Mouse (Mus musculus) brown adipose tissue, adult 24 weeks (tissue): ENCODE results near the gene Pml. TPM values are rescaled to one million over a fixed set of nuclear protein-coding genes. Genes with fewer than 3 reads are reported as not detected.
"Not testable (repeated sequence)": the region's sequence is repeated elsewhere in the genome, so short reads cannot be mapped to it uniquely, and the experiment has no call there.

Experiments used
- H3K27ac ChIP-seq: fragments of 200-500 bp; replicated peaks from 2 replicates; pipeline ENCODE4 v1.5.1; 2012; ENCODE audit warnings: low read depth, mild to moderate bottlenecking, low read length
- H3K4me1 ChIP-seq: fragments of 200-500 bp; 2 replicates; pipeline ENCODE4 v1.6.1; 2012; ENCODE audit warnings: low read length, mixed read lengths; ENCODE audit not compliant: control insufficient read depth, insufficient read depth, insufficient read length
- H3K4me3 ChIP-seq: fragments of 200-500 bp; 2 replicates; pipeline ENCODE4 v1.5.1; 2012; ENCODE audit warnings: low read depth, mild to moderate bottlenecking, low read length, moderate library complexity; ENCODE audit not compliant: insufficient read depth
- polyA plus RNA-seq: library from polyadenylated mRNA; stranded (reverse); fragments of >200 nt; gene quantifications from 2 replicates; pipeline ENCODE4 v1.2.4, GENCODE M21; 2012; ENCODE audit not compliant: missing spikeins, insufficient read depth, insufficient read length

Gene Pml
- polyA plus RNA-seq, 1 experiment: 9.4 TPM

- H3K27ac ChIP-seq: peak overlapping the region; percentile 71
- H3K4me1 ChIP-seq: peaks cover 19% of the 10 kb centered on the region
- H3K4me3 ChIP-seq: no peak overlapping the region
Observed at GRCm38 (mm10) chr9:58276346-58276745, 26.8 kb upstream of the Pml start.

DNA sequence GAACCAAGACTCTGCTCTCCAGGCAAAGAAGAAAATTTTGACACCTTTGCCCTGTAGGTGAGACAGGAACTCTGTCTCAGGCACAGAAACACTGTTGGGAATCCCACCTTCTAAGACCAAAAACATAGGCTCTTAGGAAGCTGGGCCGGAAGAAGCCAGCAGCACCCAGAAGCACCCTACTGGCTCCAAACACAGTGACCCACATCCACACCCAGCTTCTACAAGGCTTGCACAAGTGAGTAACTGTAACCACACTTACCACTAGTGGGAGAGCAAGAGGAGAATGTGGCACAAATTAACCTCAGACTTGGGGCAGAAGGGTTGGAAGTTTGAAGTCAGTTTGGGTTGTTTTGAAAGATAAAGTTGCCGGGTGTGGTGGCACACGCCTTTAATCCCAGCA is 26.2 kb upstream of the Pml start:
- Histone ChIP-seq H3K27ac (peak overlapping the region; percentile 71), H3K4me3 (peak overlapping the region; percentile 22; the same call in 1 of the 2 replicates), H3K4me1 (peaks cover 19% of the 10 kb centered on the region)

DNA sequence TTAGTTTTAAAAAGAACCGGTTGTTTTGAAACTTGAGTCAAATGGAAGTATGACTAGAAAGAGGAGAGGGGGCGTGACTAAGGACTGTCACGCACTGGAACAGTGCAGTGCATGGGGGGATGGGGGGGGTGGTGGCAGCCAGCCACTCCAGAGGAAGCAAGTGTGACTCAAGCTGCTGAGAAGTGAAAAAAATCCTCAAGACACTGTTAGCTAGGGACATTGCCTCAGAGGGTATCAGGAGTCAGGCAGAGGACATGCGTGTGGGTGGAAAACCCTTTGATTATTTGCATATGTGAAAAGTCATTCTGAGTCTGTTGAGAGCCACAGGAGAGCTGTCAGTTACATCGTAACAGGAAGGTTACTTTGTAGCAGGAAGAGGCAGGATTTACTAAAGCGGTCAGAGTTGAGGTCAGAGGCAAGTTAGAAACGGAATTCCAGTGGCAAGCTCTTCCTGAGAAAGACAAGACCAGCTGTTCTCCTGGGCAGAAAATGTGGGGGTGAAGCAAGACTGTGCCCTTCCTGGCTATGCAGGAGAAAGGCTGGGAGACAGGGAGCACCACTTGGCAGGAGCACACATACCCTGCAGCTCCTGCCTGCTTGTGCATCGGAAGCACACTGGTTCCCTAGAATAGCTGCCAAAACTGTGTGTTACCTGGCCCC is 25.7 kb upstream of the Pml start:
- Histone ChIP-seq H3K27ac (peak overlapping the region; percentile 71), H3K4me3 (peak overlapping the region; percentile 22), H3K4me1 (peaks cover 19% of the 10 kb centered on the region)

- H3K27ac ChIP-seq: peak overlapping the region; percentile 71
- peaks cover 19% of the 10 kb centered on the region for H3K4me1 ChIP-seq
Observed at GRCm38 (mm10) chr9:58274626-58275025, 25.0 kb upstream of the Pml start.

DNA sequence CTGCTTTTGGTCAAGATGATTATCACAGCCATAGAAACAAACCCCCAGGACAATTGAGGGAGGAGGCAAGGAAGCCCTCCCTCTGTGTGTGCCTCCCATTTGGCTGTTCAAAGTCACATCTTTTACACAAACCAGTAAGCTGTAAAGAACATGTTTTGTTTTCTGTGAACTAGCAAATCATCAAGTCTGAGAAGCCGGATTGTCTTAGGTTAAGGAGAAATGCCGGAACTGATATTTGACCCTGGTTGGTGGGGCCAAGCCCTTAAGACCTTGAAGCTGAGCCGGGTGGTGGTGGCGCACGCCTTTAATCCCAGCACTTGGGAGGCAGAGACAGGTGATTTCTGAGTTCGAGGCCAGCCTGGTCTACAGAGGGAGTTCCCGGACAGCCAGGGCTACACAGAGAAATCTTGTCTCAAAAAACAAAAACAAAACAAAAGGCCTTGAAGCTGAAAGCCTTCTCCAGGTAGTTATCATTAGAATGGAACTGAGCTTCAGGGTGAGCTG is 24.6 kb upstream of the Pml start:
- H3K4me1 ChIP-seq: peaks cover 19% of the 10 kb centered on the region
- no peak overlapping the region for H3K4me3 ChIP-seq
- H3K27ac ChIP-seq: peak overlapping the region; percentile 71

More at GRCm38 (mm10) chr9:58274626-58275025, 25.0 kb upstream of the Pml start:
- H3K4me3 ChIP-seq: no peak overlapping the region

- Histone ChIP-seq H3K4me1 (peaks cover 22% of the 10 kb centered on the region), H3K4me3 (no peak overlapping the region), H3K27ac (0 out of 2 replicates have a peak overlapping the region, but pooled peaks have one; percentile 21)
Observed at GRCm38 (mm10) chr9:58272855-58273254, 23.3 kb upstream of the Pml start.

DNA sequence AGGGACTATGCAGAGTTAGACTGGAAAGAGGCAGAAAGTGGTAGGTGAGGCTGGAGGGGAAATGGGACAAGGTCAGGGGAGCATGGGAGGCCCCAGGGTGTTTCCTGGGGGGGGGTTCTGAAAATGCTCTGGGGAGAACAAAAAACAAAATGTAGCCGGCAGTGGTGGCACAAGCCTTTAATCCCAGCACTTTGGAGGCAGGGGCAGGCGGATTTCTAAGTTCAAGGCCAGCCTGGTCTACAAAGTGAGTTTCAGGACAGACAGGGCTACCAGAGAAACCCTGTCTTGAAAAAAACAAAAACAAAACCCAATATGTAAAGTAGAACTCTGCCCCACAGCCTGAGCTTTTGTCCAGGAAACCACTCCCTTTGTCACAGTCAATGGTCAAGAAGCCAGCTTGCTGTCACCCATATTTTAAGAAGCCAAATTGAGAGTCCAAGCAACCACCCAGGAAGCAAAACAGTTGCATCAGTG is 22.5 kb upstream of the Pml start:
- Histone ChIP-seq H3K4me3 (no peak overlapping the region), H3K4me1 (peaks cover 22% of the 10 kb centered on the region), H3K27ac (peak overlapping the region; percentile 65)

DNA sequence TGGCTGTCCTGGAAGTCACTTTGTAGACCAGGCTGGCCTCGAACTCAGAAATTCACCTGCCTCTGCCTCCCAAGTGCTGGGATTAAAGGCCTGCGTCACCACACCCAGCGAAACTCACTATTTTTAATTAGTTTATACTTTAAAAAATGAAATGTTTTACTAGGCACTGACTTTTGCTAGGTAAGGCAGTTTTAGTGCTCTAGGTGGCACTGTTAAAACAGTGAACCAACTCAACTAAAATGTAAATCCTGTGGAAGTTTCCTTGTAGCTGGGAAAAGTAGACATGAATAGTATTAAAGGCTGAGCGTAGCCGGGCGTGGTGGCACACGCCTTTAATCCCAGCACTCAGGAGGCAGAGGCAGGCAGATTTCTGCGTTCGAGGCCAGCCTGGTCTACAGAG is 22.0 kb upstream of the Pml start:
- not testable (repeated sequence) for H3K4me3 ChIP-seq, H3K27ac ChIP-seq
- H3K4me1 ChIP-seq: peaks cover 22% of the 10 kb centered on the region

- Histone ChIP-seq H3K4me1 (peaks cover 19% of the 10 kb centered on the region), H3K4me3 (no peak overlapping the region), H3K27ac (no peak overlapping the region)
Observed at GRCm38 (mm10) chr9:58271109-58271508, 21.5 kb upstream of the Pml start.

DNA sequence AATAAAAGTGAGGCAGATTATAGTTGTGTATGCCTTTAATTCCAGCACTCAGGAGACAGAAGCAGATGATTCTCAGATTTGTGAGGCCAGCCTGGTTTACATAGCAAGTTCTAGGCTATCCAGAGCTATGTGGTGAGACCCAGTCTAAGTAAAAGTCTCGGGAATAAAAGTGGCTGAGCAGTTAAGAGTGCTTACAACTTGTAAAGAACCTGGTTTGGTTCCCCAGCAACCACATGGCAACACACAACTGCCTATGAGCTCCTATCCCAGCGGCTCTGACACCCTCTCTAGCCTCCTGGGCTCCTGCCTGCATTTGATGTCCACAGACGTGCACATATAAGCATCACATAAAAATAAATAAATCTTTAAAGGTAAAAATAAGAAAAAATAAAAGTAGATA is 20.5 kb upstream of the Pml start:
- no peak overlapping the region for H3K4me3 ChIP-seq
- no peak overlapping the region for H3K27ac ChIP-seq
- H3K4me1 ChIP-seq: peaks cover 14% of the 10 kb centered on the region

GRCm38 (mm10) chr9:58268384-58269313 is 19.1 kb upstream of the Pml start:
- Histone ChIP-seq H3K4me3 (no peak overlapping the region), H3K4me1 (peaks cover 8% of the 10 kb centered on the region)

GRCm38 (mm10) chr9:58267046-58267445 is 17.5 kb upstream of the Pml start:
- H3K4me1 ChIP-seq: peaks cover 3% of the 10 kb centered on the region; the same call in 1 of the 2 replicates
- no peak overlapping the region for H3K4me3 ChIP-seq
- peak overlapping the region; percentile 67 for H3K27ac ChIP-seq

More at GRCm38 (mm10) chr9:58268384-58269313, 19.1 kb upstream of the Pml start:
- H3K27ac ChIP-seq: no peak overlapping the region

GRCm38 (mm10) chr9:58266571-58267011 is 17.0 kb upstream of the Pml start:
- Histone ChIP-seq H3K4me1 (peaks cover 3% of the 10 kb centered on the region; the same call in 1 of the 2 replicates), H3K4me3 (no peak overlapping the region), H3K27ac (peak overlapping the region; percentile 67)

DNA sequence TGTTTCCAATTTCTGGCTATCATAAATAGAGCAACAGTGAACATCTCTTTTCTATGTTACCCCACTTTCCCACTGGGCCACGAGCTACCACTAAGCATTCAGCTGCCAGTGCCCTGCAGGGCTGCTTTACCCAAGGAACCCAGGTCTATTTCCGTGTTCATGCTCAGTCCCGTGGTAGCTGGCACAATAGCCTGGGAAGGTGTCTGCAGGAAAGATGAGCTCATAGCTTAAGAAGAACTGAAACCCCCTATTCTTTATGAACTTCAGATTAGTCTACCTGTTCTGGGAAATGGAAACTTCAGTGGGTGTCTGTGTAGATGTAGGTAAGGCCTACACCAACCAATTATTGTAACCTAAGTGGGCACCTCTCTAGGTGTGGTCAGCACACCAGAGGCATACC is 15.8 kb upstream of the Pml start:
- H3K27ac ChIP-seq: no peak overlapping the region
- H3K4me3 ChIP-seq: no peak overlapping the region
- H3K4me1 ChIP-seq: peaks cover 3% of the 10 kb centered on the region; the same call in 1 of the 2 replicates

DNA sequence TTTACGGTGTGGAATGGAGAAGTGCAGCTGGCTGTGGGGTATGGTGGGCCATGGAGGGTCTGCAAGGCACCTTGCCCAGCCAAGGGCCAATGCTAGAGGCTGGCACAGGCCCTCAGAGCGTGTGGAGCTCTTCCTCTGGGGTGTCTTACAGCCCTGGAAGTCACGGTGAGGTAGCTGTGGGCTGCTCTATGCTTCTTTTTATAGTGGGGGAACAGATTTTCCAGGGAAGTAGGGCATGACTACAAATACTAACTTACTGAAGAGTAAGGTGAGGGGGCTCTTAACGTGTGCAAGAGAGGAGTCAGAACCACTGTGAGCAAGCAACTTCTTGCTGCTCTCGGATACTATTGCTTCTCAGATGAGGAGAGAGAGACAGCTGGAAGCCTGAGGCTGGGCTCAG is 12.9 kb upstream of the Pml start:
- Histone ChIP-seq H3K4me3 (no peak overlapping the region), H3K4me1 (no peaks in the 10 kb centered on the region), H3K27ac (no peak overlapping the region)
